Comparison of ENCODE assay signal across 11 mouse cellular contexts in genomic region chr10:69916689-69917435, GRCm38 (mm10).
A peak's percentile ranks its signal among the peaks of the same experiment; 100 is the strongest.
DNase-seq lines count a peak whose midpoint lies in the region; ATAC-seq and TF ChIP-seq lines count a peak whose summit lies in the region.
"Had no signal": no experiment of that assay in that cellular context is flagged by ENCODE, and none has a peak within 500 bp of the region (broad histone marks: within the 10 kb centered on the region; RNA-seq: fewer than 3 reads in every experiment).

No protein-coding gene starts in this region.

- peak overlapping the region; percentile 54 for H3K27ac ChIP-seq in kidney, postnatal 0 days
- H3K27ac ChIP-seq: forebrain, embryonic 12.5 days; hindbrain, postnatal 0 days had no signal

- no peak overlapping the region for H3K9ac ChIP-seq in kidney, postnatal 0 days (ENCODE audit: low read depth, low read length)
- H3K9ac ChIP-seq: forebrain, embryonic 12.5 days had no signal

- H3K4me2 ChIP-seq in kidney, postnatal 0 days (ENCODE audit: low read length), result no peak overlapping the region
- H3K4me2 ChIP-seq: forebrain, embryonic 12.5 days had no signal

- H3K4me1 ChIP-seq in kidney, postnatal 0 days (replicated peaks; ENCODE audit: insufficient read depth, low read length), result peaks cover 5% of the 10 kb centered on the region; the same call in 1 of the 2 replicates
- H3K4me1 ChIP-seq: forebrain, embryonic 12.5 days had no signal

- intact Hi-C loops in gastrocnemius, postnatal 14 days (cut with DNase I; ENCODE audit: low total_unique reads), result no loop called here

- no peaks in the 10 kb centered on the region for H3K36me3 ChIP-seq in kidney, postnatal 0 days (ENCODE audit: insufficient read depth, low read length)
- H3K36me3 ChIP-seq: forebrain, embryonic 12.5 days had no signal

- DNase-seq in urinary bladder, postnatal 14 days (ENCODE audit: low spot score), result peak; percentile 51
- no peak for DNase-seq in urinary bladder, adult 18-20 months (ENCODE audit: low spot score in 2 of 2)
- peak; percentile 58 for DNase-seq in gastrocnemius, postnatal 14 days
- DNase-seq in kidney, postnatal 0 days (ENCODE audit: low spot score), result no peak
- no peak for DNase-seq in embryo, embryonic 9.5 days (ENCODE audit: extremely low spot score)
- DNase-seq in frontal cortex, postnatal 25 days (ENCODE audit: low spot score in 2 of 2), result no peak
- DNase-seq: cerebellum, adult 9-11 months; spleen, adult 18-20 months had no signal

- 51% methylated on average over 10 of the region's 10 CpGs for WGBS in kidney, postnatal 0 days

- H3K27me3 ChIP-seq in kidney, postnatal 0 days (ENCODE audit: insufficient read depth, low read length), result no peaks in the 10 kb centered on the region
- H3K27me3 ChIP-seq: forebrain, embryonic 12.5 days had no signal

- TF ChIP-seq CTCF in kidney, postnatal 0 days (IDR thresholded peaks at IDR 0.05; ENCODE audit: low read depth), result no peak

- H3K4me3 ChIP-seq in kidney, postnatal 0 days (replicated peaks; ENCODE audit: low read depth, low read length), result no peak overlapping the region
- H3K4me3 ChIP-seq: forebrain, embryonic 12.5 days had no signal

- ATAC-seq in kidney, postnatal 0 days (replicated peaks; ENCODE audit: low FRiP score, low read depth), result peak; percentile 73
- no peak for ATAC-seq in megakaryocyte-erythroid progenitor cell, adult 5-6 weeks (replicated peaks; ENCODE audit: low FRiP score, low TSS enrichment, poor library complexity, severe bottlenecking)
- ATAC-seq: hindbrain, postnatal 0 days had no signal

- no peaks in the 10 kb centered on the region for H3K9me3 ChIP-seq in kidney, postnatal 0 days (replicated peaks; ENCODE audit: low read length)
- H3K9me3 ChIP-seq: forebrain, embryonic 12.5 days had no signal

Comparison
In these comparisons a context has a peak if more than half of its experiments do, and no peak if none do; other contexts are left out.
1. DNase-seq: peak in urinary bladder, postnatal 14 days (single experiment) and gastrocnemius, postnatal 14 days (single experiment); none in urinary bladder, adult 18-20 months (0 of 2), kidney, postnatal 0 days (single experiment), embryo, embryonic 9.5 days (single experiment) and frontal cortex, postnatal 25 days (0 of 2).